ENCODE assay signal across 14 mouse cellular contexts in genomic region chr11:76294078-76294477, GRCm38 (mm10). TPM values are rescaled to one million over a fixed set of nuclear protein-coding genes. Genes with fewer than 3 reads are reported as not detected.
A peak's percentile ranks its signal among the peaks of the same experiment; 100 is the strongest.
DNase-seq lines count a peak whose midpoint lies in the region; ATAC-seq lines count a peak whose summit lies in the region.
"Had no signal": no experiment of that assay in that cellular context is flagged by ENCODE, and none has a peak within 500 bp of the region (broad histone marks: within the 10 kb centered on the region; RNA-seq: fewer than 3 reads in every experiment).

No protein-coding gene starts in this region.

- no peak overlapping the region for H3K4me3 ChIP-seq in heart, embryonic 10.5 days
- no peak overlapping the region for H3K4me3 ChIP-seq in midbrain, embryonic 11.5 days (ENCODE audit: low read depth, low read length)
- no peak overlapping the region for H3K4me3 ChIP-seq in midbrain, embryonic 15.5 days
- H3K4me3 ChIP-seq in embryonic facial prominence, embryonic 12.5 days, result no peak overlapping the region
- no peak overlapping the region for H3K4me3 ChIP-seq in limb, embryonic 11.5 days (ENCODE audit: low read depth, low read length)
- H3K4me3 ChIP-seq: erythroblast, embryonic 14.5 days; left cerebral cortex, adult 2 months had no signal

- peak; percentile 55 for ATAC-seq in midbrain, embryonic 11.5 days (ENCODE audit: low FRiP score)
- no peak for ATAC-seq in midbrain, embryonic 15.5 days (replicated peaks)
- no peak for ATAC-seq in embryonic facial prominence, embryonic 12.5 days (ENCODE audit: insufficient number of reproducible peaks, insufficient read depth, low FRiP score, low TSS enrichment)
- ATAC-seq in limb, embryonic 11.5 days (ENCODE audit: insufficient number of reproducible peaks, low FRiP score, low TSS enrichment, low read depth), result no peak
- ATAC-seq: inflammation-experienced regulatory T-cells, adult 6 months; lung, postnatal 0 days had no signal

- no peak overlapping the region for H3K9ac ChIP-seq in midbrain, embryonic 11.5 days (ENCODE audit: low read length)
- H3K9ac ChIP-seq in midbrain, embryonic 15.5 days, result no peak overlapping the region
- no peak overlapping the region for H3K9ac ChIP-seq in embryonic facial prominence, embryonic 12.5 days
- no peak overlapping the region for H3K9ac ChIP-seq in limb, embryonic 11.5 days (ENCODE audit: low read length)

- peak overlapping the region; percentile 3; the same call in 1 of the 2 replicates for H3K27ac ChIP-seq in heart, embryonic 10.5 days
- peak overlapping the region; percentile 82 for H3K27ac ChIP-seq in midbrain, embryonic 11.5 days (ENCODE audit: low read depth, low read length)
- no peak overlapping the region for H3K27ac ChIP-seq in midbrain, embryonic 15.5 days
- peak overlapping the region; percentile 84 for H3K27ac ChIP-seq in embryonic facial prominence, embryonic 12.5 days
- peak overlapping the region; percentile 53 for H3K27ac ChIP-seq in limb, embryonic 11.5 days (replicated peaks; ENCODE audit: low read depth, low read length)
- H3K27ac ChIP-seq: left cerebral cortex, adult 2 months had no signal

- peaks cover 4% of the 10 kb centered on the region; the same call in 1 of the 2 replicates for H3K36me3 ChIP-seq in heart, embryonic 10.5 days
- H3K36me3 ChIP-seq in midbrain, embryonic 11.5 days (ENCODE audit: control insufficient read depth, insufficient read depth, low read length), result no peaks in the 10 kb centered on the region
- no peaks in the 10 kb centered on the region for H3K36me3 ChIP-seq in midbrain, embryonic 15.5 days (replicated peaks)
- H3K36me3 ChIP-seq in embryonic facial prominence, embryonic 12.5 days, result no peaks in the 10 kb centered on the region
- no peaks in the 10 kb centered on the region for H3K36me3 ChIP-seq in limb, embryonic 11.5 days (ENCODE audit: control insufficient read depth, insufficient read depth, low read length)

- no peaks in the 10 kb centered on the region for H3K9me3 ChIP-seq in heart, embryonic 10.5 days
- H3K9me3 ChIP-seq in midbrain, embryonic 11.5 days (ENCODE audit: control insufficient read depth, low read length), result no peaks in the 10 kb centered on the region
- H3K9me3 ChIP-seq in midbrain, embryonic 15.5 days, result no peaks in the 10 kb centered on the region
- H3K9me3 ChIP-seq in embryonic facial prominence, embryonic 12.5 days, result no peaks in the 10 kb centered on the region
- H3K9me3 ChIP-seq in limb, embryonic 11.5 days (ENCODE audit: control insufficient read depth, low read length), result no peaks in the 10 kb centered on the region; the same call in 1 of the 2 replicates

- intact Hi-C loops in heart, postnatal 25 days (cut with DNase I), result no loop called here

- H3K27me3 ChIP-seq in heart, embryonic 10.5 days (ENCODE audit: insufficient read depth, poor library complexity, severe bottlenecking), result no peaks in the 10 kb centered on the region
- no peaks in the 10 kb centered on the region for H3K27me3 ChIP-seq in midbrain, embryonic 11.5 days (ENCODE audit: control insufficient read depth, insufficient read depth, low read length)
- H3K27me3 ChIP-seq in midbrain, embryonic 15.5 days (replicated peaks), result no peaks in the 10 kb centered on the region
- no peaks in the 10 kb centered on the region for H3K27me3 ChIP-seq in embryonic facial prominence, embryonic 12.5 days
- no peaks in the 10 kb centered on the region for H3K27me3 ChIP-seq in limb, embryonic 11.5 days (ENCODE audit: control insufficient read depth, insufficient read depth, low read length)

- H3K4me1 ChIP-seq in heart, embryonic 10.5 days, result peaks cover 71% of the 10 kb centered on the region
- peaks cover 49% of the 10 kb centered on the region for H3K4me1 ChIP-seq in midbrain, embryonic 11.5 days (ENCODE audit: control insufficient read depth, insufficient read depth, low read length)
- H3K4me1 ChIP-seq in midbrain, embryonic 15.5 days, result peaks cover 27% of the 10 kb centered on the region; the same call in 1 of the 2 replicates
- peaks cover 84% of the 10 kb centered on the region for H3K4me1 ChIP-seq in embryonic facial prominence, embryonic 12.5 days
- peaks cover 53% of the 10 kb centered on the region for H3K4me1 ChIP-seq in limb, embryonic 11.5 days (ENCODE audit: control insufficient read depth, insufficient read depth, low read length)

- no peak overlapping the region for H3K4me2 ChIP-seq in midbrain, embryonic 11.5 days
- H3K4me2 ChIP-seq in midbrain, embryonic 15.5 days, result no peak overlapping the region
- H3K4me2 ChIP-seq in embryonic facial prominence, embryonic 12.5 days (replicated peaks), result no peak overlapping the region
- H3K4me2 ChIP-seq in limb, embryonic 11.5 days (ENCODE audit: low read depth, severe bottlenecking), result no peak overlapping the region
- H3K4me2 ChIP-seq: heart, embryonic 11.5 days had no signal

- no peak for DNase-seq in heart, embryonic 10.5 days (ENCODE audit: low spot score)
- DNase-seq in heart, postnatal 25 days (ENCODE audit: low spot score), result no peak
- DNase-seq in midbrain, embryonic 11.5 days (ENCODE audit: low spot score, missing footprints), result no peak
- peak; percentile 39 for DNase-seq in limb, embryonic 11.5 days (ENCODE audit: low spot score)
- no peak for DNase-seq in embryo, embryonic 11 days
- DNase-seq in spleen, postnatal 36 days (ENCODE audit: low spot score in 2 of 2), result no peak
- DNase-seq: cerebellum, adult 9-11 months had no signal

- 65% methylated on average over 5 of the region's 5 CpGs for WGBS in heart, embryonic 10.5 days
- 17% methylated on average over 5 of the region's 5 CpGs for WGBS in midbrain, embryonic 11.5 days
- WGBS in midbrain, embryonic 15.5 days, result 18% methylated on average over 5 of the region's 5 CpGs
- 43% methylated on average over 5 of the region's 5 CpGs for WGBS in embryonic facial prominence, embryonic 12.5 days
- 34% methylated on average over 5 of the region's 5 CpGs for WGBS in limb, embryonic 11.5 days

RNA-seq across cellular contexts. Expression of gene Glod4, which starts 50.6 kb away (rescaled TPM):
- 126 and 135 TPM in 2 replicates for polyA plus RNA-seq in heart, embryonic 10.5 days (2016; fragmentation: Nextera tagmentation; extraction: Ambion mirVana)
- 10 to 100 TPM; 34.8 to 41.1 TPM for total RNA-seq in heart, postnatal 25 days (2021)
- 131 and 138 TPM in 2 replicates for polyA plus RNA-seq in midbrain, embryonic 11.5 days (2014; fragmentation: Nextera tagmentation; extraction: Ambion mirVana)
- 121 and 123 TPM in 2 replicates for polyA plus RNA-seq in midbrain, embryonic 15.5 days (2015; fragmentation: Nextera tagmentation; extraction: Ambion mirVana)
- 121 and 126 TPM in 2 replicates for polyA plus RNA-seq in embryonic facial prominence, embryonic 12.5 days (2016; fragmentation: Nextera tagmentation; extraction: Ambion mirVana)
- polyA plus RNA-seq in limb, embryonic 11.5 days (2014; fragmentation: Nextera tagmentation; extraction: Ambion mirVana), result 136 TPM in 2 replicates

RNA-seq across cellular contexts. Expression of gene Mrm3, which starts 50.6 kb away (rescaled TPM):
- polyA plus RNA-seq in heart, embryonic 10.5 days (2016; fragmentation: Nextera tagmentation; extraction: Ambion mirVana), result 27.8 and 29.1 TPM in 2 replicates
- total RNA-seq in heart, postnatal 25 days (2021), result 10 to 100 TPM; 23.1 to 25.0 TPM
- 19.5 and 20.1 TPM in 2 replicates for polyA plus RNA-seq in midbrain, embryonic 11.5 days (2014; fragmentation: Nextera tagmentation; extraction: Ambion mirVana)
- polyA plus RNA-seq in midbrain, embryonic 15.5 days (2015; fragmentation: Nextera tagmentation; extraction: Ambion mirVana), result 25.8 and 27.0 TPM in 2 replicates
- polyA plus RNA-seq in embryonic facial prominence, embryonic 12.5 days (2016; fragmentation: Nextera tagmentation; extraction: Ambion mirVana), result 26.3 and 27.6 TPM in 2 replicates
- 23.9 and 24.0 TPM in 2 replicates for polyA plus RNA-seq in limb, embryonic 11.5 days (2014; fragmentation: Nextera tagmentation; extraction: Ambion mirVana)
